Mouse (Mus musculus): ENCODE data around the gene Hist2h2be. TPM values are rescaled to one million over a fixed set of nuclear protein-coding genes. Genes with fewer than 3 reads are reported as not detected.
"Not testable (repeated sequence)": the region's sequence is repeated elsewhere in the genome, so short reads cannot be mapped to it uniquely, and the experiment has no call there.

The Hist2h2be gene
- polyA plus RNA-seq, 1 experiment from 2014 or later: 7.2 TPM

DNA sequence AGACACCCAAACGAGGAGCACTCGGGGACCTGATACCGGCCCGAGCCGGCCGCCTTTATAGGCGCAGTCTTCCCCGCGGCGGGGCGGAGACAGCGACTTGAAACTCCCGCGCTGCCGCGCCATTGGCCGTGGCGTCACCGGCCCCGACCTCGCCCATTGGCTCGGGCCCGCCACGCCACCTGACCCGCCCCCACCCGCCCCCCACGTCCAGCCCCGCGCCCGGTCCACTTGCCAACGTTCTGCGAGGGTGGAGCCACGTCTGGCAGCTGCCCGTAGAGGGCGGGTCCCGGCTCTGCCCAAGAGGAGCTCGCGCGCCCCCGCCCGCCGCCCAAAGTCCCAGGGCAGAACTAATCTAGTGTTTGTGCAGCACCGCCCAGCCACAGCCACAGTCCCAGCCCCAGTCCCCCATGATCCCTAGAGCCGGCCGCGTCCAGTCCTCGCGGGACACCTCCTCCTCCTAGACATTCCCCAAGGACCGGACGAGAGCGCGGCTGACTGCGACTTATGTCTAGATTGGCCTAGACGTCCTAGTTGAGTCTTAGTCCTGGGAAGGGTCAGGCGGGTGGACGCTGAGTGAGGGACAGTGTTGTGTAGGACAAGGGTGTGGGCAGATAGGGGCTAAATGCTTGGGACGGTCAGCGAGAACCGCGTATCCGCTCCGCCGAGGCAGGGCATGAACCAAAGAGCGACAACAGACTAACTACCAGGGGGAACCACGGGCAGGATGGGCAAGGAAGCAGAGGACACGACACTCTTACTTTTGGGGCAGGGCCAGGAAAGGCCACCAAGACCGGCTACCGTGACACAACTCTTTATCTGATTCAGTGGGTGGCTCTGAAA, 18.3 kb downstream of the Hist2h2be start, which contains the start of gene Hist2h3c2:
Gene Hist2h3c2 (minus strand): TSS at position 174 of the 840 bp plus-strand sequence.
- Histone ChIP-seq H3K4me2 (ENCODE audit: low read depth, severe bottlenecking) (peak within 1 kb of the TSS; percentile 60), H3K27ac (replicated peaks; ENCODE audit: low read depth, low read length) (peak within 1 kb of the TSS; percentile 89), H3K4me1 (ENCODE audit: control insufficient read depth, insufficient read depth, low read length) (peaks cover 17% of the 10 kb centered on the region; the same call in 1 of the 2 replicates), H3K4me3 (ENCODE audit: low read depth, low read length) (peak within 1 kb of the TSS; percentile 40), H3K9ac (ENCODE audit: low read length) (peak within 1 kb of the TSS; percentile 78)
- H3K27me3 ChIP-seq (ENCODE audit: control insufficient read depth, insufficient read depth, low read length); H3K36me3 ChIP-seq (ENCODE audit: control insufficient read depth, insufficient read depth, low read length); DNase-seq (ENCODE audit: low spot score); H3K9me3 ChIP-seq (ENCODE audit: control insufficient read depth, low read length): not testable (repeated sequence)
- WGBS: 0% methylated on average over 10 of the region's 68 CpGs
- peak; percentile 91 for ATAC-seq (ENCODE audit: insufficient number of reproducible peaks, low FRiP score, low TSS enrichment, low read depth)

DNA sequence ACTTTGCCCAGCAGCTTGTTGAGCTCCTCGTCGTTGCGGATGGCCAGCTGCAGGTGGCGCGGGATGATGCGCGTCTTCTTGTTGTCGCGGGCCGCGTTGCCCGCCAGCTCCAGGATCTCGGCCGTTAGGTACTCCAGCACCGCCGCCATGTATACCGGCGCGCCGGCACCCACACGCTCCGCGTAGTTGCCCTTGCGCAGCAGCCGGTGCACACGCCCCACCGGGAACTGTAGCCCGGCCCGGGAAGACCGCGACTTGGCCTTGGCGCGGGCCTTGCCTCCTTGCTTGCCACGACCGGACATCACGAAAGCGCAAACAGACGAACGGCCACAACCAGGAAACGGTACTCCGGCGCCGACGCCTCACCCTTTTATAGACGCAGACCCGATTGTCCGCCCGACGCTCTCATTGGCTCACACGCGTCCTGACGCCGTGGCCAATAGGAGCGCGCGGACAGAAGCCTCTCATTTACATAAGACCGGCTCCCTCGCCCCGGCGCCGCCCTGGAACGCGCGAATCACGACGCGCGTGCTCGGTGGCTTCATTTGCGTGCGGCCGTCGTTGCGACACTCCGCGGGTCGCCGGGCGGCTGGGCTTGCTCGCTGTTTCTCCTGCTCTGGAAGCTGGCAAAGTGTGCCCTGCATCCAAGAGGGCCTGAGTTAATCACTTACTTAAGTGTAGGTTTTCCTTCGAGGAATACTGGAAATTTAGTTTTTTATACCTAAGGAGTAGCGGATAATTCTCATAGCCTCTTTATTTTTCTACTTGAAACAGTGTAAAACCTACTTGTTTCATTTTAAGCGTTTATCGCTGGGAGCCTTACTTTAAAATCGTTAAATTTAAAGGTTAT, 19.3 kb downstream of the Hist2h2be start, which contains the start of gene Hist2h2aa2:
Gene Hist2h2aa2 (minus strand): TSS at position 328 of the 850 bp plus-strand sequence.
- DNase-seq (ENCODE audit: low spot score) (peak; percentile 80), ATAC-seq (ENCODE audit: insufficient number of reproducible peaks, low FRiP score, low TSS enrichment, low read depth) (peak; percentile 81)
- Histone ChIP-seq H3K27ac (replicated peaks; ENCODE audit: low read depth, low read length) (peak within 1 kb of the TSS; percentile 79), H3K9ac (ENCODE audit: low read length) (peak within 1 kb of the TSS; percentile 35; the same call in 1 of the 2 replicates), H3K4me2 (ENCODE audit: low read depth, severe bottlenecking) (peak within 1 kb of the TSS; percentile 20; the same call in 1 of the 2 replicates), H3K4me3 (ENCODE audit: low read depth, low read length) (peak within 1 kb of the TSS; percentile 24; the same call in 1 of the 2 replicates), H3K4me1 (ENCODE audit: control insufficient read depth, insufficient read depth, low read length) (peaks cover 19% of the 10 kb centered on the region; the same call in 1 of the 2 replicates)
- not testable (repeated sequence) for H3K9me3 ChIP-seq (ENCODE audit: control insufficient read depth, low read length); H3K36me3 ChIP-seq (ENCODE audit: control insufficient read depth, insufficient read depth, low read length); H3K27me3 ChIP-seq (ENCODE audit: control insufficient read depth, insufficient read depth, low read length)
- WGBS: 7% methylated on average over 17 of the region's 85 CpGs

DNA sequence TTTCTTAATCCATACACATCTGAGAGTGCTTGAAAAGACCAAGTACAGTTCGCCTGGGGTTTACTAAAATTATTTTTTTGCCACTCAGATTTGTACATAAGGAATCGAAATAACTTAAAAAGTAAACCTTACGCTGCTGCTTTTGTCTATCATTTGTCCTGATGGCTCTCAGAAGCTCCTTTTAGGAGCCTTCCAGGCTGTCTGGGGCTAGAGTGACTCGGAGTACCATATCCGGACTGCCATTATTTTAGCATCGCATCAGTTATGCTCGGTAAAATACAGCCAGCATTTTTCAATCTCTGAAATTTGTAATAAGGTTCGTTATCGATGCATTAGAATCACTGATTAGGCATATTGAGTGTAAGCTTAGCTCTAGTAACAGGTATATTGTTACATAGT, 19.9 kb downstream of the Hist2h2be start:
- Histone ChIP-seq H3K27me3 (ENCODE audit: control insufficient read depth, insufficient read depth, low read length) (no peaks in the 10 kb centered on the region), H3K4me1 (ENCODE audit: control insufficient read depth, insufficient read depth, low read length) (peaks cover 19% of the 10 kb centered on the region; the same call in 1 of the 2 replicates), H3K27ac (replicated peaks; ENCODE audit: low read depth, low read length) (peak overlapping the region; percentile 79), H3K4me2 (ENCODE audit: low read depth, severe bottlenecking) (peak overlapping the region; percentile 20; the same call in 1 of the 2 replicates), H3K36me3 (ENCODE audit: control insufficient read depth, insufficient read depth, low read length) (no peaks in the 10 kb centered on the region), H3K9me3 (ENCODE audit: control insufficient read depth, low read length) (no peaks in the 10 kb centered on the region), H3K4me3 (ENCODE audit: low read depth, low read length) (no peak overlapping the region), H3K9ac (ENCODE audit: low read length) (peak overlapping the region; percentile 35; the same call in 1 of the 2 replicates)
- ATAC-seq (ENCODE audit: insufficient number of reproducible peaks, low FRiP score, low TSS enrichment, low read depth) (no peak), DNase-seq (ENCODE audit: low spot score) (no peak)
- 81% methylated on average over 9 of the region's 9 CpGs for WGBS

- Histone ChIP-seq H3K36me3 (ENCODE audit: control insufficient read depth, insufficient read depth, low read length) (no peaks in the 10 kb centered on the region), H3K27me3 (ENCODE audit: control insufficient read depth, insufficient read depth, low read length) (no peaks in the 10 kb centered on the region), H3K27ac (replicated peaks; ENCODE audit: low read depth, low read length) (peak overlapping the region; percentile 98), H3K4me2 (ENCODE audit: low read depth, severe bottlenecking) (0 out of 2 replicates have a peak overlapping the region, but pooled peaks have one; percentile 23), H3K9me3 (ENCODE audit: control insufficient read depth, low read length) (no peaks in the 10 kb centered on the region), H3K4me1 (ENCODE audit: control insufficient read depth, insufficient read depth, low read length) (peaks cover 23% of the 10 kb centered on the region), H3K9ac (ENCODE audit: low read length) (peak overlapping the region; percentile 39), H3K4me3 (ENCODE audit: low read depth, low read length) (0 out of 2 replicates have a peak overlapping the region, but pooled peaks have one; percentile 5)
- WGBS: 85% methylated on average over 7 of the region's 7 CpGs
- ATAC-seq (ENCODE audit: insufficient number of reproducible peaks, low FRiP score, low TSS enrichment, low read depth): no peak
- DNase-seq (ENCODE audit: low spot score): no peak
These were observed 23.1 kb downstream of the Hist2h2be start for GRCm38 (mm10) chr3:96243921-96244572.

DNA sequence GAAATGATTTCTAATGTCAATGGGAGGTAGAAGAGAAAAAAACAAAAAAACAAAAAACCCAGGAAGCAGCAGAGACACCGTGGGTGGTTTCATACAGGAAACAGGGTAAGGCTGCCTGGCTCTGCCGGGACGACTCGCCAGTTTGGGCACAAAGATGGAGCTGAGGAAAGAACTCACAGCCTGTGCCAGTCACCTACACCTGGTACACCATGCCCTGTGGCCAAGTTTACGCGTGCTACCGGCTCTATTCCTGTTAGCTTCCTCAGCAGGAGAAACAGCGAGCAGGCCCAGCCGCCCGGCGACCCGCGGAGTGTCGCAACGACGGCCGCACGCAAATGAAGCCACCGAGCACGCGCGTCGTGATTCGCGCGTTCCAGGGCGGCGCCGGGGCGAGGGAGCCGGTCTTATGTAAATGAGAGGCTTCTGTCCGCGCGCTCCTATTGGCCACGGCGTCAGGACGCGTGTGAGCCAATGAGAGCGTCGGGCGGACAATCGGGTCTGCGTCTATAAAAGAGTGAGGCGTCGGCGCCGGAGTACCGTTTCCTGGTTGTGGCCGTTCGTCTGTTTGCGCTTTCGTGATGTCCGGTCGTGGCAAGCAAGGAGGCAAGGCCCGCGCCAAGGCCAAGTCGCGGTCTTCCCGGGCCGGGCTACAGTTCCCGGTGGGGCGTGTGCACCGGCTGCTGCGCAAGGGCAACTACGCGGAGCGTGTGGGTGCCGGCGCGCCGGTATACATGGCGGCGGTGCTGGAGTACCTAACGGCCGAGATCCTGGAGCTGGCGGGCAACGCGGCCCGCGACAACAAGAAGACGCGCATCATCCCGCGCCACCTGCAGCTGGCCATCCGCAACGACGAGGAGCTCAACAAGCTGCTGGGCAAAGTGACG, 24.3 kb downstream of the Hist2h2be start, which contains the start of gene Hist2h2aa1:
Gene Hist2h2aa1 (plus strand): TSS at position 495 of the 884 bp plus-strand sequence.
- ATAC-seq (ENCODE audit: insufficient number of reproducible peaks, low FRiP score, low TSS enrichment, low read depth): peak; percentile 89
- peak within 1 kb of the TSS; percentile 33 for H3K4me3 ChIP-seq (ENCODE audit: low read depth, low read length)
- not testable (repeated sequence) for H3K27me3 ChIP-seq (ENCODE audit: control insufficient read depth, insufficient read depth, low read length); H3K9me3 ChIP-seq (ENCODE audit: control insufficient read depth, low read length); H3K36me3 ChIP-seq (ENCODE audit: control insufficient read depth, insufficient read depth, low read length)
- peak within 1 kb of the TSS; percentile 83 for H3K9ac ChIP-seq (ENCODE audit: low read length)
- peak; percentile 83 for DNase-seq (ENCODE audit: low spot score)
- peaks cover 23% of the 10 kb centered on the region for H3K4me1 ChIP-seq (ENCODE audit: control insufficient read depth, insufficient read depth, low read length)
- WGBS: under 1% methylated on average over 30 of the region's 88 CpGs
- peak within 1 kb of the TSS; percentile 68 for H3K4me2 ChIP-seq (ENCODE audit: low read depth, severe bottlenecking)
- H3K27ac ChIP-seq (replicated peaks; ENCODE audit: low read depth, low read length): peak within 1 kb of the TSS; percentile 98

GRCm38 (mm10) chr3:96246018-96246417, 25.1 kb downstream of the Hist2h2be start:
- not testable (repeated sequence) for H3K36me3 ChIP-seq (ENCODE audit: control insufficient read depth, insufficient read depth, low read length); ATAC-seq (ENCODE audit: insufficient number of reproducible peaks, low FRiP score, low TSS enrichment, low read depth); H3K9me3 ChIP-seq (ENCODE audit: control insufficient read depth, low read length); H3K4me2 ChIP-seq (ENCODE audit: low read depth, severe bottlenecking); H3K9ac ChIP-seq (ENCODE audit: low read length); H3K27me3 ChIP-seq (ENCODE audit: control insufficient read depth, insufficient read depth, low read length); DNase-seq (ENCODE audit: low spot score)
- WGBS: 5% methylated on average over 10 of the region's 21 CpGs
- Histone ChIP-seq H3K4me1 (ENCODE audit: control insufficient read depth, insufficient read depth, low read length) (peaks cover 29% of the 10 kb centered on the region), H3K27ac (replicated peaks; ENCODE audit: low read depth, low read length) (peak overlapping the region; percentile 56; the same call in 1 of the 2 replicates), H3K4me3 (ENCODE audit: low read depth, low read length) (0 out of 2 replicates have a peak overlapping the region, but pooled peaks have one; percentile 14)

- no CpG with 5 or more reads among the region's 47 CpGs for WGBS
- not testable (repeated sequence) for DNase-seq (ENCODE audit: low spot score); H3K27me3 ChIP-seq (ENCODE audit: control insufficient read depth, insufficient read depth, low read length); H3K9me3 ChIP-seq (ENCODE audit: control insufficient read depth, low read length); H3K36me3 ChIP-seq (ENCODE audit: control insufficient read depth, insufficient read depth, low read length)
- peak; percentile 92 for ATAC-seq (ENCODE audit: insufficient number of reproducible peaks, low FRiP score, low TSS enrichment, low read depth)
- Histone ChIP-seq H3K4me1 (ENCODE audit: control insufficient read depth, insufficient read depth, low read length) (peaks cover 29% of the 10 kb centered on the region), H3K9ac (ENCODE audit: low read length) (peak within 1 kb of the TSS; percentile 79), H3K27ac (replicated peaks; ENCODE audit: low read depth, low read length) (peak within 1 kb of the TSS; percentile 75), H3K4me2 (ENCODE audit: low read depth, severe bottlenecking) (peak within 1 kb of the TSS; percentile 40), H3K4me3 (ENCODE audit: low read depth, low read length) (peak within 1 kb of the TSS; percentile 45)
These were observed 25.5 kb downstream of the Hist2h2be start, which contains the start of gene Hist2h3c1 for GRCm38 (mm10) chr3:96246427-96246856. Gene Hist2h3c1 (plus strand): TSS chr3:96246685.

Measured in limb, embryonic 11.5 days (tissue).